Mouse (Mus musculus) common myeloid progenitor, adult 5-6 weeks (primary cell): ENCODE measurements around the gene Lrrc36. TPM values are rescaled to one million over a fixed set of nuclear protein-coding genes. Genes with fewer than 3 reads are reported as not detected.

ENCODE experiments used
- ATAC-seq: replicated peaks from 2 replicates; pipeline ENCODE4 v1.8.0; 2016; ENCODE audit warnings: low read depth, mild to moderate bottlenecking, moderate TSS enrichment, inconsistent platforms; ENCODE audit not compliant: poor library complexity, severe bottlenecking
- total RNA-seq: library from RNA; stranded (forward); fragments of 200-1000, 187-1606 nt; gene quantifications from 2 replicates; pipeline ENCODE4 v1.2.3, GENCODE M21; 2017

Lrrc36 gene
- total RNA-seq, 1 experiment from 2014 or later: 0.69 TPM

DNA sequence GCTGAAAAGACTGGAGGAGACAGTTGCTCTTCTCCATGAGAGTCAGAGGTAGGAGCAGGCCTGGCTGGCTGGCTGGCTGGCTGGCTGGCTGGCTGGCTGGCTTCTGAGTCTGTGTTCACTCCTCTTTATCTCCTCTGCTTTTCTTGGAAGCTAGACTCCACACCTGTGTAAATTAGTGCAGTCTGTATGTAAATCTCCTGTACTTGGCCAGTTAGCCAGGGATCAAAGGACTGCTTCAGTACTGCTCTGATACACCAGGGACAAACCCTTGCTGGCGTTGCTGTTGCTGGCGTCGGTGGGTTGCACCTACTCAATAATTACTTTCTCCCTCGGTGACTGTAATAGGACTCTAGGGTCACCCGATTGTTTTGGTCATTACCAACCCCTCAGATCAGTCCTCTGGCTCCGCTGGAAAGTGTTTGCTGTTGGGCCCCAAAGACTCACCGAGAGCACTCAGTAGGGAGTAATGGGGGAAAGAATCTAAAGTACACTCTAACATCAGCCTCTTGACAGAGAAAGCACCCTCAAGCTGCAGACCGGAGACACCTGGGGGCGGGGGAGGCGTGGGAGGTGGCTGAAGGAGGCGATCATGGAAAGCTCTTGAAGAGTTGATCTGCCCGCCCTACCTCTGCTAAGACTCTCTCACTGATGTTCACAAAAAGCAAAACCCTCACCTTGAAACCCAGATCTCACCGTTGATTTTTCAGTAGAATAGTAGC lies 47.9 kb downstream of the Lrrc36 start:
- no peak for ATAC-seq

DNA sequence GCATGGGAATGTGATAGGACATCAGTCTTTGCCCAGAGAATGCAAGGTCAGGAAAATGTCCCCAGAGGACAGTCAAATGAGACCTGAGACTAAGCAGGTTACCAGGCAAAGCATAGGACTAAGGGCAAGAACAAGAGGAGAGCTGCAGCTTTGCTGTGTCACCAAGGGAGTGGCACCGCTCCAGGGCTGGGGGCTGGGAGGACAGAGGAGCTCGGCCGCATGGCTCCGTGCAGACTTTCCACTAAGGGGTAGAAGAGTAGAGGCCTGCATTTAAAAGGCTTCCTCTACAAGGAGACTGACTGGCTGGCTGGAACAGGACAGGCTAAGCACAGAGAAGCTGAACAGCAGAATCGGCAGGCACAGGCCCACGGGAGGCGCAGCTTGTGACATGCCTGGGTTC lies 51.2 kb downstream of the Lrrc36 start:
- ATAC-seq: peak; percentile 72

- no peak for ATAC-seq
Observed at GRCm38 (mm10) chr8:105466246-105466645, 52.9 kb downstream of the Lrrc36 start.

- no peak for ATAC-seq
Observed at GRCm38 (mm10) chr8:105466700-105467291, 53.4 kb downstream of the Lrrc36 start.

DNA sequence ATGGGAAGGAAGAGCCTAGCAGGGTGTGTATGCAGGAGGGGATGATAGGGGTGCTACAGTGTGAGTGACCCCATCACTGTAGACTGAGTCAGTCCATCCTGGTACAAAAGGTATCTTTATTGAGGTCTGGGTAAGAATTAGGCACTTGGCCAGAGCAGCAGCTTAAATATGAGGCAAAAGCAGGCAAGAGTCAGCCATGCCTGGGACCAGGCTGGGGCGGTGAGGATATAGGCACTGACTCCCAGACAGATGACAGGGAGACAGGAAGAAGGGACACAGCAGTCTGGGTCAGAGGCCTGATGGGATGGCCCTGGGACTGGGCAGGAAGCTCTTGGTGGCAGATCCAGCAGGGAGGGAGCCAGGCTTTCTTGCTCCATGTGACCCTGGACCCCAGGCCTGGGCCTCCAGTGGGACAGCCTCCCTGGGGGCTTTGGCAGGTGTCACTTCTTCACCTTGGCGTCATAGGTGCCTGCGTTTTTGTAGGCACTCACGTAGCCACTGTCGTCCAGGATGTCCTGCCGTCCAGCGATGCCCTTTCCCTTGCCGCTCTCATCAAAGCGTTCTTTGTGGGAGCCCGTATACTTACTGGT lies 54.1 kb downstream of the Lrrc36 start:
- no peak for ATAC-seq

- no peak for ATAC-seq
Observed at GRCm38 (mm10) chr8:105468002-105468720, 54.8 kb downstream of the Lrrc36 start.

DNA sequence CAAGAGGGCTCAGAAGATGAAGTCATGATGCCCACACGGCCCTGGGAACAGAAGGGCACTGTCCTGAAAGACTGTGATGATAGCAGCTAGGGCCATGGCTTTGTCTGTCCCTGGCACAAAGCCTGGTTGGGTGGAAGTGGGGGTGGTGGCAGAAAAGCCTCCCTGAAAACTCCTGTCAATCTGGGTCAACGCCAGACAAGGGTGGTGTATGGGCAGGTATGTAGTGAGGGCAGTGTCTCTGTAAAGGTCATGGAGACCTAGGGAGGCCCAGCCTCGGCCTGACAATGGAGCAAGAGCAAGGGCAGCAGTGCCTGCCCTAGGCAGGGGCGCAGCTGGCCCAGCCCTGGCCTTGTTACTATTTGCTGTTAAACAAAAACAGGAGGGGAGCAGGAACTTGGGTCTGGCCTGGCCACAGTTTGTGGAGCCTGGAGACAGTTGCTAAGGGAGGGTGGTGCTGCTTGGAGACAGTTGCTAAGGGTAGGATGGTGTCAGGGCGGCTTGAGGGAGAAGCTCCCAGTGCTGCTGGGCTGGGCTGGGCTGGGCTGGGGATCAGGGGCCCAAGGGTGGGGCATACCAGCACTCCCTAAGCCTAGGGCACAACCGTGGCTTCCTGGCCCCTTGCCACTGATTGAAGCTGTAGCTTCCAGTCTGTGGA lies 55.8 kb downstream of the Lrrc36 start:
- no peak for ATAC-seq

- ATAC-seq: no peak
Observed at GRCm38 (mm10) chr8:105469816-105470215, 56.4 kb downstream of the Lrrc36 start.

DNA sequence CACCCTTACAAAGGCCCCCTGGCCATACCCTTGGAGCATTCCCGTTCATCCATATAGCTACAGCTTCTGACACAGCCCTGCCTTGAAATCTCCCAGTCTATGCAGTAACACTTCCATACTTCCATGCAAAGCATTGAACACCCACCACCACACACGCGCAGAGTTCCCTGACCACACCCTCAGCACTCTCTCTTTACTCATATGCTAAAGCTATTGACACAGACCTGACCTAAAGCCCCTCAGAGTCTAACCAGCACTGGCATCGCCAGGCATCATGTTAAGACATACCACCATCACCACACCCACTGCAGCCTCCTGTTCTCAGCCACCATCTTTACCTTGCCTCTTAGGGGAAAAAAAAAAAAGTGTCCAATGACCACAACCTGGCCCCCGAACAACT lies 56.9 kb downstream of the Lrrc36 start:
- ATAC-seq: no peak

DNA sequence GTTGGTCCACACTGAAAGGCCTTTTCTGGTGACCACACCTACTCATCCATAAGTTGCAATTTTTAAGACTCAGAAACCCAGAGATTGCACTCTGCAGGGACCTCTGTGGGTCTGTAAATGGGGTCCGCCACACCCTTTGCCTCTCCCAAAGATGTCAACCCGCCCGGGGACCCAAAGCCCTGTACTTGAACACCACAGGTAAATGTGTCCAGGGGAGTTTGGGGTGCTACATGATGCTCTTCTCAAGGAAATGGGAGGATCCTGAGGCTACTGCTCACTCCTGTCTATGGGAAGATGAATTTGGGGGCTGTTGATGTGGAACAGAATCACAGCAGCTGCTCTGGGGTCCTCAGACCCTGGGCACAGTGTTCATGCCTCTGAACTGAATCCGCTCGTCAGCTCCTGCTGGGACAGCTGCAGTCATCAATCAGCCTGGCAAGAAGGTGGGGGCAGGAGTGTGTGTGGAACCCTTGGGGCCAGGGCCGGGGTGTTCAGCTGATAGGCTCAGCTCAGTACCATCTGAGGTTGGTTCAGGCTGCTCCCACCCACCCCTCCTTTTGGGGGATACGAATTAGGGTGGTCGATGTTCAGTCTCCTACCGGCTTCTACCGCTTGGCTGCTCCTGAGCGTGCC lies 57.4 kb downstream of the Lrrc36 start:
- ATAC-seq: no peak; the same call in 1 of the 2 replicates

DNA sequence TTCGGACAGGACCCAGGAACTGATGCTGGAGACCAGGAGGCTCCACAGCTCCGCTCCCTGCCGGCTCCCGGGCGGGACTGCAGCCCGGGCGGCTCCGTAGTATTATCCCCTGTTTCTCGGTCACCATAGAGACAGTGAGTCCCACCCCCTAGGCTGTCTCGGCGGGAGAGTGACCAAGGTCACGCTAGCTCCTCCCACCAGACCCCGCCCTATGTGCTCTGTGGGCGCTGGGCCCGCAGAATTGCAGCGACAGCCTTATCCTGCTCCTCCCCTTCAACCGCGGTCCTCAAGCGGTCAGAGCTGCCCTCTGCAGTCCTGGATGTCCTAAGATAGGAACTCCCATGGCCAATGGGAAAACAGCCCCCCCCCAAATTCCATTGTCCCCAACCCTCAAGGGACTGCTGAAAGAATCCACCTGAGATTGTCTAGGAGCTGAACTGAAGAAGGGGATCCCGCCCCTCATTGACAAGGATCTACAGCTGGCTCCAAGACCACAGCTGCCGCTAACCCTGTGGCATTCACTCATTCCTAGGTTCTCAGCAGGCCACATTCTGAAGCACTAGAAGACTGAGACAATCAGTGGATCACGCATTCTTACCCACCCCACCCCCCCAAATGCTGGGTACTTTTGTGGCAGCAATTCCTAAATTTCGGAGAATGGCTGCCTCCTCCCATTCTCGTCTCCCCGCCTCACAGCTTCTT lies 58.1 kb downstream of the Lrrc36 start, which contains the start of gene Tppp3:
TSS of gene Tppp3 (minus strand) at position 213 of the 702 bp plus-strand sequence.
- peak; percentile 77 for ATAC-seq

DNA sequence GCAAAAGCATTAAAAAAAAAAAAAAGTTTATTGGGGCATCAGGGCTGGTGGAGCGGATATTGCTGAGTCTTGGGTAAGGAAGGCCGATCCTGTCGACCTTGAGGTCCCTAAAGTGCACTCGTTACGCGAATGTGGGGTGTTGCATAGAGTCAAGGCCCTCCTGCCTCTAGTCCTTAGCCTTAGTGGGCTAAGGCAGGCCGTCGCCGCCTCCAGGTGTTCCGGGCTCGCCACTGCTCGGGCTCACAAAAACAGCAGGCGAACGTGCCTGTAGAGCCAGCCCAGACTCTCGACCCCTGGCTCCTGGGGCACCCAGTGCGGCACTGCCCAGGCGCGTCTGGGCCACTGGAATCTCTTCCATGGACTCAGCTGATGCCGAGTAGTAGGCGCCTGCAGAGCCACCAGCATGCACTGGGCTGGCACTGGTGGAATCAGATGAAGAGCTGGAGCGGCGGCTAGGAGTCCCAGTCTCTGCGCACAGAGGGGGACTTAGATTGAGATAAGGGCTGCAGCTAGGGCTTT lies 59.1 kb downstream of the Lrrc36 start:
- no peak for ATAC-seq

GRCm38 (mm10) chr8:105472983-105473382 lies 59.6 kb downstream of the Lrrc36 start:
- no peak for ATAC-seq

- no peak for ATAC-seq
Observed at GRCm38 (mm10) chr8:105473816-105474606, 60.6 kb downstream of the Lrrc36 start.

DNA sequence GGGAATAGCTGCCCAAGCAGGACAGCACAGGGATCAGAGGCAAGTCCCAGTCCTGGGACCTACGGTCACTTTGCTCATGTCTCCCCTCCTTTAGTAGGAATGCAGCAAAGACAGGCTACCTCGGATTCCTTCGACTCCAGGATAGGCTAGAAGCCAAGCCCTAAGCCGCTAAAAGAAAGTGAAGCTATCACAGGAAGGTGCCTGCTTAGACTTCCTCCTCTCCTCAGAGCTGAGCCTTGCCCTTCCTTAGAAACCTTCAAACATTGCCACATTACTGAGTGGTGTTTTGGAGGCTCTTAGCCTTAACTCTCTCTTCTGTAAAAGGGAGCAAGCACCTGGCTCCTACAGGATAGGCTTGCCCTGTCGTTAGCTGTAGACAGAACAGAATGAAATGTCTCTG lies 61.3 kb downstream of the Lrrc36 start:
- ATAC-seq: no peak

GRCm38 (mm10) chr8:105475254-105475653 lies 61.9 kb downstream of the Lrrc36 start:
- ATAC-seq: no peak

DNA sequence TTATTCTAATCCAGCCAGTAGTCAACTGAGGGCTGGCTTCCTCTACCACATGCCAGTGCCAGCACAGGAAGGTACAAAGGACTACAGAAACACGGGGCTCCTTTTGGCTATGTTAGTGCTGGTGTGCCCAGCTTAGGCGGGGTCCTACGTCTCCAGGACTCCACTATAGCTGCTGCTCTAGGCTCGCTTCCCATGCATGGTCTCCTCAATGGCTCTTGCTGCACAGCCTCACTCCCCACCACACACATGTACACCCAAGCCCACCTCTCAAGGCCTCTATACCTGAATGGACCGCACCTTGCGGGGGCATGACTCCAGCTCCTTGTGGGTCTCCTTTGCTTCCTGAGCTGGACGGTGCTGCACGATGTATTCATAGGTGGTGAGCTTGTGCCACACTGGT lies 62.4 kb downstream of the Lrrc36 start:
- no peak for ATAC-seq

- ATAC-seq: no peak
Observed at GRCm38 (mm10) chr8:105476161-105476560, 62.8 kb downstream of the Lrrc36 start.
